Mouse (Mus musculus): Measurements from ENCODE around the gene Ccdc54. TPM values are rescaled to one million over a fixed set of nuclear protein-coding genes. Genes with fewer than 3 reads are reported as not detected.

Ccdc54 gene
- polyA plus RNA-seq, 1 experiment from 2014 or later, result not detected

Other genes starting within 250 kb of the Ccdc54 start
- 21.2 and 25.9 TPM in 2 replicates for gene Bbx, start 158.8 kb downstream of the Ccdc54 start, polyA plus RNA-seq (2015; fragmentation: Nextera tagmentation; extraction: Ambion mirVana)

Measured in neural tube, embryonic 13.5 days (tissue).